Mouse (Mus musculus) cerebral cortex, adult 2 months (tissue): ENCODE data around the gene Synrg.

ENCODE experiments used
- WGBS: fragments of 180-500 bp; shearing (Covaris S2); methylation state at CpG from one replicate; pipeline ENCODE4 v1.1.7; 2018; 5-methylcytosine and 5-hydroxymethylcytosine counted together

The Synrg gene

GRCm38 (mm10) chr11:83981338-83981737, 17.1 kb downstream of the Synrg start:
- 51% methylated on average over 10 of the region's 10 CpGs for WGBS

- 79% methylated on average over 4 of the region's 4 CpGs for WGBS
Observed at GRCm38 (mm10) chr11:83991701-83992100, 27.5 kb downstream of the Synrg start.

- 61% methylated on average over 2 of the region's 2 CpGs for WGBS
Observed at GRCm38 (mm10) chr11:83993428-83993827, 29.2 kb downstream of the Synrg start.

- WGBS, result 91% methylated on average over 3 of the region's 3 CpGs
Observed at GRCm38 (mm10) chr11:83994481-83994880, 30.3 kb downstream of the Synrg start.

GRCm38 (mm10) chr11:83995535-83995950, 31.3 kb downstream of the Synrg start:
- 43% methylated on average over 2 of the region's 2 CpGs for WGBS

GRCm38 (mm10) chr11:83997171-83997868, 33.1 kb downstream of the Synrg start:
- 94% methylated on average over 5 of the region's 5 CpGs for WGBS

DNA sequence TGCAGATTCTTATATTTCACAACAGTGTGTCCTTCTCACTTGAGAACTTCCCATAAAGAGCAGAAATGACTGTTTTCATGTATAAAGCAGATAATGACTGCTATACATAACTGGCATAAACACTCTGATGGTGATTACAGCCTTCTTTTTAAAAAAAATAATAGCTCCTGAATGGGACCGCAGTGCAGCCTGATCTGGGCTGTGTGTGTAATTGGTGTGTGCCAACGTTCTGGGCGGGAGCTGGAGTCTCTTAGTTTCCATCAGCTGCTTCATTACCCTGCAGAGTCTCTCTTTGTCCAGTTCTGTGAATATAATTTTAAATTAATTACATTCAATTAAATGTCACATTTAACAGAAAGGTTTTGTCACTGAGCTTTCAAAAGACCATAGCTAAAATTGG, 34.8 kb downstream of the Synrg start:
- 72% methylated on average over 3 of the region's 3 CpGs for WGBS

GRCm38 (mm10) chr11:83999411-83999915, 35.2 kb downstream of the Synrg start:
- WGBS, result 81% methylated on average over 4 of the region's 4 CpGs

- 94% methylated on average over 3 of the region's 3 CpGs for WGBS
Observed at GRCm38 (mm10) chr11:84001257-84001656, 37.0 kb downstream of the Synrg start.

DNA sequence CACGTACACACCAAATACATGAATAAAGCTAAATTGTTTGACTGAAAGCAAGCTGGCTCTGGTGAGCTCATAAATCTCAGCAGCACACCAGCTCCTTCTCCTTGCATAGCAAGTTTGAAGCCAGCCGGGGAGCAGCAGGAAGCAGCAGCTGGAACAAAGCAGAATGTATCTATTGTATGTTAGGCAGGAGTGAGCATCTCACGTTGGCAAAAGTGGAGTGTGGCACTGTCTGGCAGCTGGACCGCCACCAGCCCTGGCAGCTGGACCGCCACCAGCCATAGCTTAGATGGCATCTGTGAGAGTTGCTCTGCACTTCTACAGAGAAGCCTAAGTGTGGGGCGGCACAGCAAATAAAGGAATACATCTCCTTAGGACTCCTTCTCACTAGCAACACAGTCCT, 39.8 kb downstream of the Synrg start:
- WGBS, result 72% methylated on average over 6 of the region's 6 CpGs

GRCm38 (mm10) chr11:84009001-84009400, 44.8 kb downstream of the Synrg start:
- WGBS, result 80% methylated on average over 9 of the region's 9 CpGs

GRCm38 (mm10) chr11:84010411-84010810, 46.2 kb downstream of the Synrg start:
- 69% methylated on average over 9 of the region's 9 CpGs for WGBS

DNA sequence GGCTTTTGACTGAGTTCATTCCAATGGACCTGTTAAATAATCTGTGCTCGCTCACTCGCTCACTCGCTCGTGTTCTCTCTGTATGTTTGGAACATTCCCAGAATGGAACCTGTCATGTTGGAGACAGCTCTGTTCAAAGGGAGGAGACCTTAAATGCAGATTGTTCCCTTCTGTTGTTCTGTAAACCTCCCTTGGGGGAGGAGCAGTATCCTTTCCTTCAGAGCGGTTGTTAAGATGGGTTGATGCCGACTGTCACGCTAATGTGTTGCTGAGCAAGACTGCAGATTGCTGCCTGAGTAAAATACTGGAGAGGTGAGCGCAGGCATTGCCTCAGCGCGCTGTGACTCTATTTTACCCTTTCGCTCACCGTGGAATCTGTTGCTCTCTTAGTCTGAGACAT, 46.8 kb downstream of the Synrg start:
- 63% methylated on average over 12 of the region's 12 CpGs for WGBS

DNA sequence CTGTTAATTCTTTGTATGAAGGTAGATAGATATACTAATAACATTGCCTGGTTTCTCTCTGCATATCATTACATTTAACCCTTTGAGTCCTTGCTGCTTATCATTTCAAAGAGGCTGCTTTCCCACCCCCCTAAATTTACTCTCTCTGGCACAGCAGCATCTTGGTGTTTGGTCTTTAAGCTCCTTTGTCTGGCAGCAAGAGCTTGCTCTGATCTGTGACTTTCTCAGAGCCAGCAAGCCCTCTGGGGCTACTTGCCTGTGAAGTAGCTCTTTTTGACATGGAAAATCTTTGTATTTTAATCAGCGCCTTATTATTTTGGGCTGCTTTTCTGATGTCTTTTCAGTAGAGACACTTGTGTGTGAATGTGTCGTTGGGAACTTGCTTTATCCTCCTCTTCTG, 47.3 kb downstream of the Synrg start:
- 65% methylated on average over 2 of the region's 2 CpGs for WGBS

DNA sequence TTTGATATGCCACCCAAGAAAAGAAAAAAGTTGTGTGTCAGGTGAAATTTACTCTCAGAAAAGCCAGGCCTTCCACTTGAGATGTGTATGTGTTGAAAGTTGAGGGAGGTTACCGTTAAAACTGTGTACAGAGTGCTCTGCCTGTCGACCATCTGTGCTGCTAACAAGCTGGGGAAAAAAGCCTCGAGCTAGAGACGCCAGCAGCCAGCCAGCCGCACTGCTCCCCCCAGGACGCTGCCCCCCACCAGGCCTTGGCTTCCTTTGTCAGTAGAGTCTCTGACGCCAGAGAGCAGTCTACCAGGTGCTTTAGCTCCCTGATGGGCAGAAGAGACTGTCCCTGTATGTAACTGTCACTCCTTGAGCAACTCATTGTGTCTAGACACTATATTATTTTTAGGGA, 48.9 kb downstream of the Synrg start:
- 24% methylated on average over 7 of the region's 7 CpGs for WGBS

- 70% methylated on average over 6 of the region's 6 CpGs for WGBS
Observed at GRCm38 (mm10) chr11:84016147-84016809, 52.0 kb downstream of the Synrg start.

GRCm38 (mm10) chr11:84016810-84017508, 52.7 kb downstream of the Synrg start:
- WGBS, result 90% methylated on average over 7 of the region's 7 CpGs

- 87% methylated on average over 5 of the region's 5 CpGs for WGBS
Observed at GRCm38 (mm10) chr11:84027231-84027630, 63.0 kb downstream of the Synrg start.

DNA sequence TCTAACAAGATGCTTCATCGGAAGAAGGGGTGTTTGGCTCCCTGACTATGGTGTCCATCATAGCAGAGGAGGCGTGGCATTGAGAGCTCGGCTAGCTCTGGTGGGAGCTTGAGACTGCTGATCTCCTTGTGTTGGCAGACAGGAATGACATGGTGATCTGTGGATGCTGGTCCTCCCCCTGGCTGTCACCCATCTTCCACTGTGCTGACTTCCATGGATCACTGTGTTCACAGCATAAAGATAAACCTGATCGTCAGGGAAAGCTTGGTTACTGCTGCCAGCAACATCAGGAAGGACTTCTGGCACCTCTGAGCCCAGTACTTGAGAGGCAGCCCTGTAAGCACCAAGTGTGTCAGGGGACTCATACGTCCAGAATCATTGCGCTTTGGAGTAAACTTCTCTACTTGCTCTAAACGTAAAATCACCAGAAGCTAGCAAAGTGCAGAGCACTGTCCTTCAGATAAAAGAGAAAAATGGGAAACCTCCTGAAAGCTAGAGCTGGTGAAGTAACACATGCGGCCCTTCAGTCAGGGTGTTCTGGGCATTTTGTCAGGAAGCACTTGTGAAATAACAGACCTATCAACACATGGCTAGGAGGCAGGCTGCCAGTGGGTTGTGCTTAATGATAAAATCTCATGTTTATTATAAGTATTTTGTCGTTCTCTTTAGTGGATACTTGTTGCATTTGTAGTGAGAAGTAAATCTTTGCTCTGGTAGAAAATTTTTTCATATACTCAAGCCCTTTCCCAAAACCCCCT, 64.2 kb downstream of the Synrg start:
- 66% methylated on average over 9 of the region's 9 CpGs for WGBS

DNA sequence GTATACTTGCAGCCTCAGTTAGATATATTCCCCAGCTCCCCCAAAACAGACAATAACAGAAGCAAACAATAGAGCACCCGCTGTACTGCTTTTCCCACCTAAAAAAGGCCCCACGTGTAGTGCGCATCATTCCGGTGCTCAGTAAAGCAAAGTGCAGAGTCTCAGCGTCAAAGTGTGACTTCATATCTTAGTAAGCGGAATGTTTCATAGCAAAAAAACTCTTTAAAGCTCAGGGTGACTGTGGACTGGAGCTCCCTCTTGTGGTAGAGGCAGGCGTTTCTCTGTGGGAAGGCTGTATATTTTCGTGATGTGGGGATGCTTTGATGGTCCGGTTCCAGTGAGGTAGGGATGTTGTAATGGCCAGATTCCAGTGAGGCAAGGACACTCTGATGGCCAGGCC, 67.7 kb downstream of the Synrg start:
- WGBS, result 35% methylated on average over 9 of the region's 9 CpGs

- 86% methylated on average over 5 of the region's 5 CpGs for WGBS
Observed at GRCm38 (mm10) chr11:84032559-84032958, 68.3 kb downstream of the Synrg start.

- WGBS, result 88% methylated on average over 5 of the region's 5 CpGs
Observed at GRCm38 (mm10) chr11:84033671-84034070, 69.4 kb downstream of the Synrg start.
